Mouse (Mus musculus) bone marrow macrophage, adult 2 months (primary cell): Measurements from ENCODE around the gene Pglyrp4. TPM values are rescaled to one million over a fixed set of nuclear protein-coding genes. Genes with fewer than 3 reads are reported as not detected.

Experiments used
- polyA plus RNA-seq: library from polyadenylated mRNA; stranded (reverse); fragments of >200 nt; gene quantifications from 2 replicates; pipeline ENCODE4 v1.2.4, GENCODE M21; 2012; ENCODE audit not compliant: missing spikeins, insufficient read depth, insufficient read length

Pglyrp4 gene
- polyA plus RNA-seq, 1 experiment = not detected

Other genes starting within 250 kb of the Pglyrp4 start
- gene Snapin, start 235.9 kb upstream of the Pglyrp4 start, polyA plus RNA-seq = 96.6 and 101 TPM in 2 replicates
- 56.9 and 59.9 TPM in 2 replicates for gene Chtop, start 217.4 kb upstream of the Pglyrp4 start, polyA plus RNA-seq
- 228 and 247 TPM in 2 replicates for gene S100a1, start 212.5 kb upstream of the Pglyrp4 start, polyA plus RNA-seq
- 120 and 139 TPM in 2 replicates for gene S100a13, start 212.5 kb upstream of the Pglyrp4 start, polyA plus RNA-seq
- 0.40 TPM in 1 of 2 replicates, not detected in the other for gene S100a14, start 200.1 kb upstream of the Pglyrp4 start, polyA plus RNA-seq
- gene S100a16, start 189.7 kb upstream of the Pglyrp4 start, polyA plus RNA-seq = 0.50 TPM in 1 of 2 replicates, not detected in the other
- not detected in 2 replicates for gene S100a3, start 166.3 kb upstream of the Pglyrp4 start, polyA plus RNA-seq
- gene S100a2, start 136.7 kb upstream of the Pglyrp4 start, polyA plus RNA-seq = not detected in 2 replicates
- gene Gm42674, start 125.0 kb upstream of the Pglyrp4 start, polyA plus RNA-seq = not detected in 2 replicates
- gene S100a4, start 123.1 kb upstream of the Pglyrp4 start, polyA plus RNA-seq = 2,861 and 3,059 TPM in 2 replicates
- not detected in 2 replicates for gene S100a5, start 118.4 kb upstream of the Pglyrp4 start, polyA plus RNA-seq
- gene S100a6, start 114.0 kb upstream of the Pglyrp4 start, polyA plus RNA-seq = 1,285 and 1,346 TPM in 2 replicates
- gene S100a7a, start 72.9 kb upstream of the Pglyrp4 start, polyA plus RNA-seq = 0.63 TPM in 1 of 2 replicates, not detected in the other
- 16.7 and 16.9 TPM in 2 replicates for gene S100a8, start 57.9 kb upstream of the Pglyrp4 start, polyA plus RNA-seq
- 23.9 and 24.5 TPM in 2 replicates for gene S100a9, start 31.2 kb upstream of the Pglyrp4 start, polyA plus RNA-seq
- gene Gm5849, start 51.0 kb downstream of the Pglyrp4 start, polyA plus RNA-seq = not detected in 2 replicates